Mouse (Mus musculus): Measurements from ENCODE around the gene Slco6d1. TPM values are rescaled to one million over a fixed set of nuclear protein-coding genes. Genes with fewer than 3 reads are reported as not detected.
A peak's percentile ranks its signal among the peaks of the same experiment; 100 is the strongest.
"Not testable (repeated sequence)": the region's sequence is repeated elsewhere in the genome, so short reads cannot be mapped to it uniquely, and the experiment has no call there.

Slco6d1 gene
- total and polyA plus RNA-seq, 2 experiments from 2014 or later = not detected

- Histone ChIP-seq H3K27ac (no peak overlapping the region), H3K4me2 (ENCODE audit: low read depth, low read length) (no peak overlapping the region), H3K4me3 (ENCODE audit: low read length) (no peak overlapping the region), H3K4me1 (ENCODE audit: insufficient read depth, low read length) (no peaks in the 10 kb centered on the region), H3K36me3 (ENCODE audit: insufficient read depth, low read length) (no peaks in the 10 kb centered on the region), H3K27me3 (ENCODE audit: insufficient read depth, low read length) (no peaks in the 10 kb centered on the region), H3K9me3 (ENCODE audit: low read length) (no peaks in the 10 kb centered on the region), H3K9ac (replicated peaks; ENCODE audit: low read length) (no peak overlapping the region)
- ATAC-seq (no peak), DNase-seq (ENCODE audit: low spot score) (peak; percentile 6)
- TF ChIP-seq CTCF (IDR thresholded peaks at IDR 0.05; ENCODE audit: low read depth) = 0 out of 2 replicates have a peak, but pooled peaks have one; percentile 10
- WGBS = 91% methylated on average over 2 of the region's 2 CpGs
Observed at GRCm38 (mm10) chr1:98522977-98523376, 102.1 kb downstream of the Slco6d1 start.

GRCm38 (mm10) chr1:98523537-98523936 lies 102.6 kb downstream of the Slco6d1 start:
- H3K27me3 ChIP-seq (ENCODE audit: insufficient read depth, low read length) = no peaks in the 10 kb centered on the region
- DNase-seq (ENCODE audit: low spot score) = peak; percentile 62
- ATAC-seq = no peak

GRCm38 (mm10) chr1:98528368-98528767 lies 107.4 kb downstream of the Slco6d1 start:
- not testable (repeated sequence) for H3K27ac ChIP-seq; DNase-seq (ENCODE audit: low spot score); H3K27me3 ChIP-seq (ENCODE audit: insufficient read depth, low read length); H3K9me3 ChIP-seq (ENCODE audit: low read length); ATAC-seq; H3K4me1 ChIP-seq (ENCODE audit: insufficient read depth, low read length); H3K4me2 ChIP-seq (ENCODE audit: low read depth, low read length); H3K36me3 ChIP-seq (ENCODE audit: insufficient read depth, low read length); H3K9ac ChIP-seq (replicated peaks; ENCODE audit: low read length); H3K4me3 ChIP-seq (ENCODE audit: low read length)
- WGBS = 100% methylated on average over 1 of the region's 2 CpGs

More at GRCm38 (mm10) chr1:98523537-98523936, 102.6 kb downstream of the Slco6d1 start:
- Histone ChIP-seq H3K4me3 (ENCODE audit: low read length) (no peak overlapping the region), H3K9ac (replicated peaks; ENCODE audit: low read length) (no peak overlapping the region), H3K36me3 (ENCODE audit: insufficient read depth, low read length) (no peaks in the 10 kb centered on the region), H3K4me1 (ENCODE audit: insufficient read depth, low read length) (no peaks in the 10 kb centered on the region), H3K9me3 (ENCODE audit: low read length) (no peaks in the 10 kb centered on the region), H3K4me2 (ENCODE audit: low read depth, low read length) (no peak overlapping the region), H3K27ac (no peak overlapping the region)
- peak; percentile 30 for TF ChIP-seq CTCF (IDR thresholded peaks at IDR 0.05; ENCODE audit: low read depth)

GRCm38 (mm10) chr1:98545372-98545771 lies 124.4 kb downstream of the Slco6d1 start:
- no peak for ATAC-seq
- H3K9ac ChIP-seq (replicated peaks; ENCODE audit: low read length) = no peak overlapping the region
- WGBS = 71% methylated on average over 2 of the region's 2 CpGs

GRCm38 (mm10) chr1:98554388-98554787 lies 133.5 kb downstream of the Slco6d1 start:
- Histone ChIP-seq H3K9me3 (ENCODE audit: low read length) (no peaks in the 10 kb centered on the region), H3K27ac (no peak overlapping the region), H3K4me2 (ENCODE audit: low read depth, low read length) (no peak overlapping the region), H3K4me1 (ENCODE audit: insufficient read depth, low read length) (no peaks in the 10 kb centered on the region), H3K36me3 (ENCODE audit: insufficient read depth, low read length) (no peaks in the 10 kb centered on the region), H3K9ac (replicated peaks; ENCODE audit: low read length) (no peak overlapping the region), H3K4me3 (ENCODE audit: low read length) (no peak overlapping the region), H3K27me3 (ENCODE audit: insufficient read depth, low read length) (no peaks in the 10 kb centered on the region)
- no peak for TF ChIP-seq CTCF (IDR thresholded peaks at IDR 0.05; ENCODE audit: low read depth)
- DNase-seq (ENCODE audit: low spot score) = no peak
- ATAC-seq = no peak
- WGBS = 93% methylated on average over 2 of the region's 2 CpGs

More at GRCm38 (mm10) chr1:98545372-98545771, 124.4 kb downstream of the Slco6d1 start:
- no peaks in the 10 kb centered on the region for H3K4me1 ChIP-seq (ENCODE audit: insufficient read depth, low read length)
- no peak overlapping the region for H3K27ac ChIP-seq
- H3K9me3 ChIP-seq (ENCODE audit: low read length) = no peaks in the 10 kb centered on the region
- H3K4me2 ChIP-seq (ENCODE audit: low read depth, low read length) = no peak overlapping the region
- no peak for DNase-seq (ENCODE audit: low spot score)
- TF ChIP-seq CTCF (IDR thresholded peaks at IDR 0.05; ENCODE audit: low read depth) = no peak
- no peak overlapping the region for H3K4me3 ChIP-seq (ENCODE audit: low read length)
- no peaks in the 10 kb centered on the region for H3K36me3 ChIP-seq (ENCODE audit: insufficient read depth, low read length)
- H3K27me3 ChIP-seq (ENCODE audit: insufficient read depth, low read length) = no peaks in the 10 kb centered on the region

- no peak for TF ChIP-seq CTCF (IDR thresholded peaks at IDR 0.05; ENCODE audit: low read depth)
- no peak overlapping the region for H3K27ac ChIP-seq
Observed at GRCm38 (mm10) chr1:98565701-98566100, 144.8 kb downstream of the Slco6d1 start.

More at GRCm38 (mm10) chr1:98565701-98566100, 144.8 kb downstream of the Slco6d1 start:
- ATAC-seq = no peak
- no peak overlapping the region for H3K9ac ChIP-seq (replicated peaks; ENCODE audit: low read length)
- H3K9me3 ChIP-seq (ENCODE audit: low read length) = no peaks in the 10 kb centered on the region
- no peaks in the 10 kb centered on the region for H3K27me3 ChIP-seq (ENCODE audit: insufficient read depth, low read length)
- no peaks in the 10 kb centered on the region for H3K36me3 ChIP-seq (ENCODE audit: insufficient read depth, low read length)
- no peak overlapping the region for H3K4me3 ChIP-seq (ENCODE audit: low read length)
- no peaks in the 10 kb centered on the region for H3K4me1 ChIP-seq (ENCODE audit: insufficient read depth, low read length)
- H3K4me2 ChIP-seq (ENCODE audit: low read depth, low read length) = no peak overlapping the region
- no peak for DNase-seq (ENCODE audit: low spot score)

Small RNA genes within 50 kb of the gene (microRNA-seq; reads per million reads assigned to microRNA genes)
- gene Gm26134 = 0 reads per million in 2 experiments

Measured in hindbrain, postnatal 0 days (tissue).